Mouse (Mus musculus) stomach, embryonic 14.5 days (tissue): ENCODE measurements around the gene Trmu. TPM values are rescaled to one million over a fixed set of nuclear protein-coding genes. Genes with fewer than 3 reads are reported as not detected.
A peak's percentile ranks its signal among the peaks of the same experiment; 100 is the strongest.

Experiments used
- ATAC-seq: fragments of 200-750 bp; cut with Nextera tagmentation; 2 replicates; pipeline ENCODE4 v1.8.0; 2017; ENCODE audit warnings: low read depth, moderate TSS enrichment; ENCODE audit not compliant: insufficient number of reproducible peaks, insufficient read depth, low FRiP score
- H3K27ac ChIP-seq: fragments of 300-500 bp; sonication (generic); 2 replicates; pipeline ENCODE4 v1.5.1; 2014; ENCODE audit warnings: mild to moderate bottlenecking, low read length, moderate library complexity, mixed read lengths
- H3K27me3 ChIP-seq: fragments of 300-500 bp; sonication (generic); 2 replicates; pipeline ENCODE4 v1.6.1; 2014; ENCODE audit warnings: low read length, control low read depth, mixed read lengths; ENCODE audit not compliant: control insufficient read depth, insufficient read depth
- H3K36me3 ChIP-seq: fragments of 300-500 bp; sonication (generic); 2 replicates; pipeline ENCODE4 v1.6.1; 2014; ENCODE audit warnings: mild to moderate bottlenecking, control low read depth, low read length, moderate library complexity, mixed read lengths; ENCODE audit not compliant: control insufficient read depth, insufficient read depth
- H3K4me1 ChIP-seq: fragments of 300-500 bp; sonication (generic); 2 replicates; pipeline ENCODE4 v1.6.1; 2014; ENCODE audit warnings: low read length, control low read depth, mixed read lengths; ENCODE audit not compliant: control insufficient read depth, insufficient read depth
- H3K4me2 ChIP-seq: fragments of 300-500 bp; sonication (generic); replicated peaks from 2 replicates; pipeline ENCODE4 v1.6.1; 2014; ENCODE audit warnings: low read depth, low read length, control low read depth
- H3K4me3 ChIP-seq: fragments of 300-500 bp; sonication (generic); 2 replicates; pipeline ENCODE4 v1.5.1; 2014; ENCODE audit warnings: low read depth, low read length, control low read depth
- H3K9ac ChIP-seq: fragments of 300-500 bp; sonication (generic); replicated peaks from 2 replicates; pipeline ENCODE4 v1.6.1; 2014; ENCODE audit warnings: low read depth, mild to moderate bottlenecking, control low read depth, low read length, moderate library complexity, mixed read lengths
- H3K9me3 ChIP-seq: fragments of 300-500 bp; sonication (generic); 2 replicates; pipeline ENCODE4 v1.6.1; 2016; ENCODE audit warnings: low read depth, low read length, control low read depth; ENCODE audit not compliant: control insufficient read depth
- WGBS: fragments of 180-500 bp; shearing (Covaris S2); extraction: QIAGEN DNeasy Blood & Tissue Kit; methylation state at CpG from one replicate; pipeline ENCODE4 v1.1.7; 2014; 5-methylcytosine and 5-hydroxymethylcytosine counted together
- polyA plus RNA-seq: library from polyadenylated mRNA; unstranded; fragments of >200 nt; fragmentation: Nextera tagmentation; extraction: Ambion mirVana; gene quantifications from 2 replicates; pipeline ENCODE4 v1.2.1, GENCODE M21; 2014

The Trmu gene
- polyA plus RNA-seq, 1 experiment from 2014 or later = 41.9 TPM

DNA sequence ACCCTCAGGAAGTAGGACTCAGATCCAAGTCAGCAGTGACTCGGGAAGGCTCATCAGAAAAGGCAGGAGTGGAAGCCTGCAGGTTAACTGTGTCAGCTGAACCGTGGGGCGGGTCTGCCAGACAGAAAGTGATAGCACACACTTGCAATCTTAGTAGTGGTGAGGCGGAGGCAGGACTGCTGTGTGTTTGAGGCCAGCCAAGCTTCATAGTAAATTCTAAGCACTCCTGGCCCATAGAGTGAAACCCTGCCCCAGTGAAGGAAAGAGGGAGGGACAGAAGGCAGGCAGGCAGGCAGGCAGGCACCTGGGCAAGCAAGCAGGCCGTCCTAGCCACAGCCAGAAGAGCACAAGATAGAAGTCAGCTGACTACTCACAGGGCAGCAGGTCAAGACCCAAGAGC is 6.5 kb downstream of the Trmu start:
- H3K9me3 ChIP-seq = no peaks in the 10 kb centered on the region
- no peaks in the 10 kb centered on the region for H3K4me1 ChIP-seq
- H3K36me3 ChIP-seq = peaks cover 36% of the 10 kb centered on the region; the same call in 1 of the 2 replicates
- no peak for ATAC-seq
- no peak overlapping the region for H3K4me3 ChIP-seq
- no peaks in the 10 kb centered on the region for H3K27me3 ChIP-seq
- H3K4me2 ChIP-seq = no peak overlapping the region
- 90% methylated on average over 5 of the region's 5 CpGs for WGBS
- H3K9ac ChIP-seq = no peak overlapping the region
- H3K27ac ChIP-seq = no peak overlapping the region

- H3K4me2 ChIP-seq = no peak overlapping the region
- H3K27ac ChIP-seq = no peak overlapping the region
- H3K36me3 ChIP-seq = peaks cover 47% of the 10 kb centered on the region
- H3K4me3 ChIP-seq = no peak overlapping the region
- H3K9ac ChIP-seq = no peak overlapping the region
- WGBS = 88% methylated on average over 4 of the region's 4 CpGs
- H3K27me3 ChIP-seq = no peaks in the 10 kb centered on the region
- H3K9me3 ChIP-seq = no peaks in the 10 kb centered on the region
- no peak for ATAC-seq
- no peaks in the 10 kb centered on the region for H3K4me1 ChIP-seq
Measured at GRCm38 (mm10) chr15:85889235-85889634, 10.1 kb downstream of the Trmu start.

GRCm38 (mm10) chr15:85891971-85892370 is 12.9 kb downstream of the Trmu start:
- no peak for ATAC-seq
- 86% methylated on average over 10 of the region's 10 CpGs for WGBS
- Histone ChIP-seq H3K9me3 (no peaks in the 10 kb centered on the region), H3K4me3 (no peak overlapping the region), H3K4me1 (no peaks in the 10 kb centered on the region), H3K27ac (no peak overlapping the region), H3K4me2 (no peak overlapping the region), H3K9ac (no peak overlapping the region), H3K27me3 (no peaks in the 10 kb centered on the region), H3K36me3 (peaks cover 46% of the 10 kb centered on the region)

GRCm38 (mm10) chr15:85892498-85893118 is 13.5 kb downstream of the Trmu start:
- Histone ChIP-seq H3K36me3 (peaks cover 52% of the 10 kb centered on the region), H3K9me3 (no peaks in the 10 kb centered on the region), H3K9ac (no peak overlapping the region), H3K27me3 (no peaks in the 10 kb centered on the region), H3K4me2 (no peak overlapping the region), H3K4me3 (no peak overlapping the region), H3K4me1 (no peaks in the 10 kb centered on the region), H3K27ac (no peak overlapping the region)
- ATAC-seq = no peak
- WGBS = 85% methylated on average over 13 of the region's 13 CpGs

DNA sequence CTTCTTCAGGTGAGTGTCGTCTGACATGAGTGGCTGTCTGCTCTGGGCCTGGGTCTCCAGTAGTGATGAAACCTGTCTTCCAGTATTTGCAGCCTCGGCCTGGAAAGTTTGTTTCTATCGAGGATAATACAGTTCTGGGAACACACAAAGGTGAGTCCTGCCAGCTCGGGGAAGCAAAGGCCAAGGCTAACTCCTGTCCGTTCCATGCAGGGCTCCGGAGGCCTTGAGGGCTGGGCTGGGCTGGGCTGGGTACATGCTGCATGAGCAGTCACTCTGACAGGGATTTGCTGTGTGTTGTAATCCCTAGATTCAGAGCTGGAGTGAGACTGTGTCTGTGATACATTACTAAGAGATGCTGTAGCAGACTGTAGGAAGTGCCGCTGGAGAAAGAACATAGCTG is 14.8 kb downstream of the Trmu start:
- no peak overlapping the region for H3K4me2 ChIP-seq
- WGBS = 90% methylated on average over 7 of the region's 7 CpGs
- H3K9ac ChIP-seq = no peak overlapping the region
- H3K4me3 ChIP-seq = no peak overlapping the region
- H3K36me3 ChIP-seq = peaks cover 56% of the 10 kb centered on the region
- H3K27me3 ChIP-seq = no peaks in the 10 kb centered on the region
- H3K4me1 ChIP-seq = no peaks in the 10 kb centered on the region
- H3K9me3 ChIP-seq = no peaks in the 10 kb centered on the region
- no peak overlapping the region for H3K27ac ChIP-seq
- no peak for ATAC-seq

- H3K4me3 ChIP-seq = no peak overlapping the region
- H3K9ac ChIP-seq = no peak overlapping the region
- H3K9me3 ChIP-seq = no peaks in the 10 kb centered on the region
- WGBS = 13% methylated on average over 8 of the region's 8 CpGs
- peaks cover 51% of the 10 kb centered on the region for H3K36me3 ChIP-seq
- no peaks in the 10 kb centered on the region for H3K27me3 ChIP-seq
- no peaks in the 10 kb centered on the region for H3K4me1 ChIP-seq
- no peak overlapping the region for H3K27ac ChIP-seq
- peak; percentile 55; the same call in 1 of the 2 replicates for ATAC-seq
- no peak overlapping the region for H3K4me2 ChIP-seq
Measured at GRCm38 (mm10) chr15:85896284-85896683, 17.2 kb downstream of the Trmu start.

GRCm38 (mm10) chr15:85897113-85897512 is 18.0 kb downstream of the Trmu start:
- Histone ChIP-seq H3K4me1 (no peaks in the 10 kb centered on the region), H3K4me3 (no peak overlapping the region), H3K4me2 (no peak overlapping the region), H3K9ac (no peak overlapping the region), H3K36me3 (peaks cover 44% of the 10 kb centered on the region), H3K27me3 (no peaks in the 10 kb centered on the region), H3K9me3 (no peaks in the 10 kb centered on the region), H3K27ac (no peak overlapping the region)
- WGBS = 88% methylated on average over 10 of the region's 10 CpGs
- ATAC-seq = no peak

DNA sequence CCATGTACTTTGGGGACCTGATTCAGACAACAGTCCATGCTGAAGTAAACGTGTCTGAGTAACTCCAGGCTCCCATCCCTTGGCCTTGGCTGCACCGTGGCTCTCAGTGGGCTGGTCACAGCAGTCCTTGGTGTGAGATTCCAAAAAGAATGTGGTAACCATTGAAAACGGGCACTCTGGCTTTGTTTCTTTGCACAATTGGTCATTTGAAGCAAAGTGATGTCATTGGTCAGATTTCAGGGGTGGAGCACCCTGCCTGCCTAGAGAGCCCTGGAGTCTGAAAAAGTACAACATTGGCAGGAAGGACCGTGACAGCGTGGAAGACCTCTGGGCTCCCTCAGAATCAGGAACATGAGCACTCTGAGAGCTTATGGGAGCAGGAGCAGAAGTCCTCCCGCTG is 20.3 kb downstream of the Trmu start:
- Histone ChIP-seq H3K4me1 (no peaks in the 10 kb centered on the region), H3K36me3 (peaks cover 27% of the 10 kb centered on the region), H3K27ac (no peak overlapping the region), H3K4me3 (no peak overlapping the region), H3K9ac (no peak overlapping the region), H3K27me3 (no peaks in the 10 kb centered on the region), H3K4me2 (no peak overlapping the region), H3K9me3 (no peaks in the 10 kb centered on the region)
- WGBS = 70% methylated on average over 6 of the region's 6 CpGs
- no peak for ATAC-seq

DNA sequence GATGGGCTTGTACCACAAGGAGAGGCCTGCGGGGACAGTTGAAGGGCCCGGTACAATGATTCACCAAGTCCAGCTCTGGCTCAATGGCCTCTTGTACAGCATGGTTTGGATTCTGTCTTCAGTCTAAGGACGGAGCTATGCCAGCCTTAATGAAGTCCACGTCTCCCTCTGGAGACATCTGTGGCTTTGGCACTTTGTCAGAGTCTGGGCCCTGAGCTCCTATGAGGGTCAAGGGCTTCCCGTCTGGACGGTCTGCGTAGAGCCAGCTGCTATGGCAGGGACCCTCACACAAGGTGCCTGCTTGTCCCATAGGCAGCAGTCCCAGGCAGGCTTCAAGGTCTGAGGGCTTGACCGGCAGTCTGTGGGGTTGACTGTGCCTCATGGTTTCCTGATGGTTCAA is 21.2 kb downstream of the Trmu start:
- no peak for ATAC-seq
- Histone ChIP-seq H3K9ac (no peak overlapping the region), H3K4me2 (no peak overlapping the region), H3K27ac (no peak overlapping the region), H3K27me3 (no peaks in the 10 kb centered on the region), H3K36me3 (peaks cover 21% of the 10 kb centered on the region), H3K4me1 (no peaks in the 10 kb centered on the region), H3K9me3 (no peaks in the 10 kb centered on the region), H3K4me3 (no peak overlapping the region)
- WGBS = 72% methylated on average over 8 of the region's 8 CpGs
